Mouse (Mus musculus) adrenal gland, adult 18-20 months (tissue): ENCODE measurements around the gene Hcar1. TPM values are rescaled to one million over a fixed set of nuclear protein-coding genes. Genes with fewer than 3 reads are reported as not detected.
A peak's percentile ranks its signal among the peaks of the same experiment; 100 is the strongest.

Experiments used
- DNase-seq, 2 experiments: peaks; one replicate each; pipeline ENCODE4 v3.0.0; 2021 to 2022; ENCODE audit warnings: low spot score in 2 of 2
- total RNA-seq, 2 experiments: library from RNA; stranded (reverse); gene quantifications; 1 replicate in 1 of 2; 2 replicates in 1 of 2; pipeline ENCODE4 v1.2.3; 2021

Gene Hcar1
- total RNA-seq, 2 experiments from 2014 or later, result 5.1 to 18.0 TPM

DNA sequence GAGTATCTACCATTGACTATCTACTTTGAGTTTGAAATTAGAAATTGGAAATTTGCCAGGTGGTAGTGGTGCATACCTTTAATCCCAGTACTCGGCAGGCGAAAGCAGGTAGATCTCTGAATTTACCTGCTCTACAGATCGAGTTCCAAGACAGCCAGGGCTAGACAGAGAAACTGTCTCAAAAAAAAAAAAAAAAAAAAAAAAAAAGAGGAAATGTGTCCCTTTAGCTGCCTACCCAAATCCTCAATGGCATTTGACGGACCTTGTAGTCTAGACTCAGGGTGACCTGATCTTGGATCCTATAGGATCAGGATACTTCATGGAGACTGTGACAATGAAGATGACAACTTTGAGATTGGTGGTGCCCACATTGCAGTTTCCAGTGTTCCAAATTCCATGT lies 13.4 kb downstream of the Hcar1 start:
- DNase-seq, result no peak

DNA sequence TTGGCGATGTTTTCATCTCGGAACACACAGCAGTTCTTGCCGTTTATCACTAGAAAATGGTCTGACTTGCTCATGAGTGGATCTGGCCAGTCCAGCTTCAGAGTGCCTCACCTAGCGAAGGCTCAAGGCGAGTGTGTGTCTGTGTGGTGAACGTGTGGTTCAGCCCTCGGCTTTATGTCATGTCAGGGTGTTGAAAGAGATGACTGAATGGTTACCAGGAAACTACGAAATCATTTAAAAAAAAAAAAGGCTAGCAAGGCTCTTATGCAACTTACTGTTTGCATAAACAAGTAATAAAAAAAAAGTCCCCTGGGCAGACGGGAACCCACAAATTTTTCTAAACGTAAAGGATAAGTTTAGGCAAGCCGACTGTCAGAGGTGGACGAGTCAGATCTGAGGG lies 14.5 kb downstream of the Hcar1 start, which contains the start of gene Hcar2:
Gene Hcar2, minus strand, starts transcription at position 135 of the 400 bp plus-strand sequence.
- DNase-seq, result no peak

DNA sequence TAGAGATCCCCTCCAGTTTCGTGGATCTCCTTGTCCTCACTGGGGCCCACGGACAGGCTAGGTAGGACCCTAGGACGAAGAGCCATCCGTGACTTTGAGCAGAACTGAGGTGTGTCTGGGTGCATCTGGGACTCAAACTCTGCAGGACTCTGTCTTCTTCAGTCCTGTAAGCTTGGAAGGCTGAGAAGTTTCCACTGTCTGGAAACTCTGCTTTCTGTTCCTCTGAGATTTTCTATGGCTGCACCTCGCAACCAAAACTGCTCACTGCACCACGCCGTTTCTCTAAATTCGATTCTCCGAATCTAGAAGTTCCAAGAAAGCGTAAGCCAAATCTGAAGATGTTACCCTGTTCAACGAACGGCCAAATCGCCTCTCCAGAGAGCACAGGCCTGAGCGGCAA lies 15.9 kb downstream of the Hcar1 start:
- DNase-seq, result no peak

DNA sequence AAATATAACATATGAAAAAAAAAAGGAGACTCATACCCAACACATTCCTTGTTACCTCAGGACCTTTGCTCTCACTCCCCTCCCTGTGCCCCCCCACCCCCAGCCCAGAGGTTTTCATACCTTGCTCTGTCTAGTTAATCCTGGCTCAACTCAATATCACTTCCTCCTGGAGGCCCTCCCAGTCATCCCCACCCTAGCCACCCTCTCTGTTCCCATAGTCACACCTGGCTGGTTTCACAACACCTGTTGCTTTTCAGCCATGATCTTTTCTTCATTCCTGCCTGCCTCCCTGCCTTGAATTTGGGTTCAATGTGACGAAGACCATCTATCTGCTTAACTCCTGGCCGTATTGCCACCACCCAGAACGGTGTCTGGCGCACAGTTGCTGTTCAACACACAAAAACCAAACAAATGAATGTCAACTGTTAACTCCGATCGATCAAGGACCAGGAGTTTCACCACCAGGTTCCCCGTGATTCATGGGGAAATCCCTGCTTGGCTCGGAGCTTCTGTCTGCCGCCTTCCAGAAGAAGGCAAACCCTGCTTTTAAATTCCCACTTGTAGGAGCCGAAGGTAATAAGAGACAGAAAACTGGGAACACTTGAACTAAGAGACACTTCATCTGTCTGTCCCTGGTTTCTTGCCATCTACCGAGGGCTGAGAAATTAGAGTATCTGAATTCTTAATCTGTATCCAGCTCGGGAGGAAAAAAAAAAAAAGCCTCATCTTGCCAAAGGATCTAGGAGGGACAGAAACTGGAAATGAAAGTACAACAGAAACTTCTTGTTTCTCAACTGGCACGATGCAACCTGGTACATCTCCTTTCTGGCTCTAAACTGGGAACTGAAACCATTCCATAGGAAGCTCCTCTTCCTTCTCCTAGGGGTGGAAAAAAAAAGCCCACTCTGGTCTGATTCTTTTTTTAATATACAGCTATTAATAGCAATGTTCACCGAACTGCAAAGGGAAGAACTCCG lies 17.2 kb downstream of the Hcar1 start:
- no peak for DNase-seq

DNA sequence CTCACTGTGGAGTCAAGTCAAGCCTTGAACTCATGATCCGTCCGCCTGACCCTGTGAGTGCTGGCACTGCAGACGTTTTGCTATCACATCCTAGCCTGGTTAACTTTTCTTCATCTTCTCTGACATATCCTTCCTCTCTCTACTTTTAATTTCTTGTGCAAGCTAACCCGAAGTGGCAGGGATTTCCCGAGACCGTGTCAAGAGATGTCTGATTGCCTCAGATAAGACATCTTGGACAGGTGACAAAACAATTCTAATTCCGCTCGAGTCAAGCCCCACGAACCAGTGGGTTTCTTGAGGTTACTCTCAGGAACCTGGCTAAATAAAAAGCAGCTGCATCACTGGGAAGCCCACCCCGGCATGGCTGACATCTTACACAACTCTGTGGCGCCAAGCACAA lies 21.0 kb downstream of the Hcar1 start:
- no peak for DNase-seq

DNA sequence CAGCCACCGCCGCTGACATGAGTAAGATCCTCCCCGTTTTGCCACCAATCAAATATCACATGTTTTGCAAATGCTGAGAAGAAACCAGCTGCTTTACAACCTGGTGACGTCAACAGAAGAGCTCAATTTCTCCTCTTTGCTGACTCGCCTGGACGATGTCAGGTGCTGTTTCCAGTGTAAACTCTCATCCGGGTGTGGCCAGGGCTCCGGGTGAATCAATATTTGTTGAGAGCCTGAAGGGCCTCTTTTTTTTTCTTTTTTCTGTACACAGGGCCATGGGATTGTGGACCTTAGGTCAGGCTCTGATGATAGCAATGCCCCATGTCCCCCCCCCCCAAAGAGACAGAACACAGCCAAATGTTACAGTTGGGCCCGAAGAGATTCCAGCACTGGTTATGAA lies 25.3 kb downstream of the Hcar1 start:
- no peak for DNase-seq

DNA sequence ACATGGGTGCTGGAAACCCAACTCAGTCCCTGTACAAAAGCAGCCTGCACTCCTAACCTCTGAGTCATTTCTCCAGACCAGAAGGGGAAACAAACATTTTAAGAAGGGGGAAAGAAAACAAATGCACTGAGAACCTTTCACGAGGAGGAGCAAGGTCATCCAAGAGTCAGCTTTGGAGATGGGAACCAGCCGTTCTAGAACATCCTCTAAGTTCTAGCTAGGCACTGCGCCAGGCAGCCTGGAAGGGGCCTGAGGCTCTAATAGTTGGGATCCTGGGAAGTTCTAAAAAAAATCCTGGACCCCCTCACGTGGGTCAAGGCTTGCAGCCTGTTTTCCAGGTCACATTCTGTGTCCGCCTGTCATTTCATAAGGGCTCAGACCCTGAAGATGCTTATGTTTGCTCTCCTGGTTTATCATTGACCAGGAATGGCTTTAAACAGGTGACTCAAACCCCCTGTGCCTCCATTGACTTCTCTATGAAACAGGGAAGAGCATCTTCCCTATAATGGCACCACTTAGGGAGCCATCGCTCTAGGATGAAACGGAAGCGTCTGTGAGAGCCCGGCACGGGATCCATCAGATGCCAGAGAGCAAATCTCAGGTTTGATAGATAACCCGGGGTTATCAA lies 25.8 kb downstream of the Hcar1 start:
- DNase-seq, result no peak

DNA sequence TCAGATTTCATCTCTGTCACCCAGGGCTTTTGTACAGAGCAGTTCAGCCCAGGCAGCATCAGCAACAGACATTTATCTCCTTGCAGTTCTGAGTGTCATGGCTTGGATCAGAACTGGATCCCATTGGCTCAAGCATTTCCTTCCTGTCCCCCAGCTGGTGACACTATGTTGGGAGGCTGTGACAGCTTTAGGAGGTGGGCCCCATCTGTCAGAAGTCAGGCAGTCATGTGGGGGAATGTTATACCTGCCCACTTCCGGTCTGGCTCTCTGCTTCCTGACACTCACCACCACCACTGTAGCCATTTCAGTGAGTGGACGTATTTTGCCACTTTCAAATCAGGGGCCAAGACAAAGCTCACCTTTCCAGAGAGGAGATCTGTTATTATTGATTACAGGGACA lies 28.4 kb downstream of the Hcar1 start:
- DNase-seq, result no peak

DNA sequence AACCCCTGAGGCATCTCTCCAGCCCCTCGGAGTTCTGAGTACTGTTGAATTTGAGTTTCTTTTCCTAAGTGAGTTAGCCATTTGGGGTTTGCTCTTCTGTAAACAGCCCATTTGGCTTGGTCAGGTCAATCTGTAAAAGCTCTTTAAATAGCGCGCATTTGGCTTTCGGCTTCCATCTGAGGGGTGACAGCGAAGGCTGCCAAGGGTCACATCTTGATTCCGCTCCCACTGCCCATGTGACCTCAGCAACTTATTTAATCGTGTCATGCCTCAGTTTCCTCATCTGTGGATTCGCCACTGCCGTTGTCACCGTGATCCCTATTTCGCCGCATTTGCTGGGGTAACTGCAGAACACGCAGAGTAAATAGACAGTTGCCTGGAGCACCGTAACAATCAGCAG lies 35.5 kb downstream of the Hcar1 start:
- no peak for DNase-seq

DNA sequence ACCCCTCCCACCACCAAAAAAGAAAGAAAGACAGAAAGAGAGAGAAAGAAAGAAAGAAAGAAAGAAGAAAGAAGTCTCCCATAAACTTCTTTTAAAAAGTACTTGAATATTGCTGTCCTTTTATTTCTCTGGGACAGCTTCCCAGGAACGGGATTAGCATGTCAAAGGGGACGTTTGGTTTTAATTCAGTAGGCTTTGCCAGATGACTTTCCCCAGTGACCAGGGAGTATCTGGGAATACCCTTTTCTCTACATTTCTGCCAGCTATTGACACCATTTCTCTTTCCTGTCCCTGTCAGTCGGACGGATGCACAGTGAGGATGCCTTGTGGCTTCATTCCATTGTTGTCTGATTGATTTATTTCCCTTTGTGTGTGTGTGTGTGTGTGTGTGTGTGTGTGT lies 36.0 kb downstream of the Hcar1 start:
- no peak for DNase-seq

DNA sequence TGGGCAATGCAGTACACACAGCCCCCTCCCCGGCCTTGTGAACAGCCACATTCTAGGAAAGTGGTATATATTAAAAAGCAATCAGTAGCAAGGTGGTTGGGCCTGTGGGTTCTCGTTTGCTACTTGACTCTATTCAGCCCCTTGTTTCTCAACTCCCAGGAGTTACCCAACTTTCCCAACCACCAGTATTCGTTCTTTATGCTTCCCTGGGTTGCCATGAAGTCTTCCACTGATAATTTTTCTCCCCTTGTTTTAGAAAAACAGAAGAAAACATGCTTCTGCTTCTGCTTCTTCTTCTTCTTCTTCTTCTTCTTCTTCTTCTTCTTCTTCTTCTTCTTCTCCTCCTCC lies 36.9 kb downstream of the Hcar1 start:
- no peak for DNase-seq

DNA sequence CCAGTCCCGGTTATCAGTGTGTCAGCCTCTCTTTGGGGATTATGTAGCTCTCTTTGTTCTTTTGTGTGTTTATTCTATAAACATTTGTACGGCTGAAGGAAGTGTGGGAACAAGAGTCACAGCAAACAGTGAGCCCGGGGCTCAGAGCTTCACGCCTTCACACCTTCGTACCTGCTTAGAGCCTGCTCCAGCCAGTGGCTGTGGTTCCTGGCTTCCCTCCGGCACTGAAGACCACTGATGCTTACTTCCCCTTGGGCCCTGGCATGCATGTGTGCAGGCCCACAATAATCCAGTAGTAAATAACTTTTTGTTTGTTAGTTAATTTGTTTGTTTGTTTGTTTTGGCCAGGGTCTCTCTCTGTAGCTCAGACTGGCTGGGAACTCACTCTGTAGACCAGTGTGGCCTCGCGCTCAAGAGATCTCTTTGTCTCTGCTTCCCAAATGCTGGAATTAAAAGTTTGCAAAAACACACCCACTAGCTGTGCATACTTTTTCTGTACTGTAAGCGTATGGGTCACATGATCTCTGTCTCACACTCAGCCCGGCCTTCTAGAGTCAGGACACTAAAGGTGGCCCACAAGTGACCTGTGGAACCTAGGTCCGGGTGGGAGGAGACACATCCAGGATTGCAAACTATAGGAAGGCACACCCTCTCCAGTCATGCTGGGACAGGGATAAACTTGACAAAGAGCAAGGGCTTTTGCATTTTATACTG lies 37.4 kb downstream of the Hcar1 start:
- DNase-seq, result no peak

DNA sequence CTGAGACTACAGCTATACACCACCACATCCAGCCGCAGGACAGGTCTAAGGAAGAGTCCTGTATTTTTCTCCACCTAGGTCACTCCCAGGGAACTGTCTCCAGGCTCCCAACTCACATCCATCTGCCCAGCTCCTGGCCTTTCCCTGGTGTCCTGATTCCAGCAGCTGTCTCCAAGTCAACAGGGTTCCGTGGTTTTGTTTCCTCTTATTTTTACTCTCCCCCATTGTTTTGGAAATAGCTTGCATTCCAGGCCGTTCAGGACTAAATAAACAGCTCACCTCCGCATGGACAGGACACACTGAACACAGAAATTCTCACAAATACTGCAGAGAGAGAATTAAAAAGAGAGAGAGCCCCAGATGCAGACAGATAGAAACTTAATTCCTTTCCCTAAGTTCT lies 42.4 kb downstream of the Hcar1 start:
- DNase-seq, result no peak

DNA sequence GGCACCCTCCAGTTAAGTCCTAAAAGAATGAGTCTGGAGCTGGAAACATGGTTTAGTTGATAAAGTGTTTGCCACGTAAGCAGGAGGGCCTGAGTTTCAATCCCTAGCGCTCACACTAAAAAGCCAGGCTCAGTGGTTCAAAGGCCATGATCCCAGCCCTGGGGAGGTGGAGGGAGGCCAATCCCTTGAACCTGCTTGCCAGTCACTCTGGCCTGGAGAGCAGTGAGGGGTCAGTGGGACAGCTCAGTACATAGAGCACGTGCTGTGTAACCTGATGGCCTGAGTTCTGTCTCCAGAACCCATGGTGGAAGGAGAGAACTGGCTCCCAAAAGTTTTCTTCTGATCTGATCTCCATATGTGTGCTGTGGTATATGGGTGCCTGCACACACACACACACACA lies 45.0 kb downstream of the Hcar1 start:
- no peak for DNase-seq

DNA sequence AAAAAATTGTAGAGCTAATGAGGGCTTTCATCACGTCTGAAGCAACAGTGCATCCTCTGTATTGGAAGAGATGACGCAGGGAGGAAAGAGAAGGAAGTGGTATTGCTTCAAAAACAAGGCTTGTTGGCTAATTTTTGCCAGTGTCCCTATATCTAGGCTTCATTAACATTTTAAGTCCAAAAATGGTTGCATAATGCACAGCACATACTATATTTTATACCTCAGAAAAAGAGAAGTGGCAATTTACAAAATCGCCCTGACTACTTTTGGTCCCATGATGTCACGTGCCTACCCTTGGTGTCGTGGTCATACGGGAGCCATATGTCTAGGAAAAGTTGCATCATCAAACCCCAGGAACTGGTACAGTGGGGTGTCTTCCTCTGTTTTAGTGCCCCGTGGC lies 47.5 kb downstream of the Hcar1 start:
- no peak for DNase-seq

DNA sequence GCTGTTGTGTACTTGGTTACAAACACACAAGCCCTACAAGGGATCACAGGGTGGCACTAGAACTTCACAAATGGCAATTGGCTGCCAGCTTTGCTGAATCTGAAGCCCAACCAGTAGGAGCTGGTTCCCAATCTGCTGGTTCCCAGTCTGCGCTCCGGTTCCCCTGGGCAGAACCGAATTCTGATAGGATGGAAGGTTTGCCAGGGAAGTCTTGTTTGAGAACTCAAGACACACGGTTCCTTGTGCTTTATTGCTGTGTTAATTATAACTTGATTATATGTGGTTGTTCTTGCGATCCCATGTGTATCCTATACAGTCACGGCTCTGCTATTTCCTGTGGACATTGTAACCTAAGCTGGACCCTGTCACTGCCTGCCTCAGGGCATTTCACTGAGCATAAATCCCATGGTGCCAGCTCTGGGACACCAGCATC lies 52.1 kb downstream of the Hcar1 start:
- peak in 1 of 2 experiments; percentile 23 for DNase-seq

Other genes with a start within 250 kb of the Hcar1 start
- gene Clip1, start 195.4 kb downstream of the Hcar1 start, total RNA-seq, result 10 to 100 TPM; 66.0 to 74.2 TPM
- gene Zcchc8, start 158.9 kb downstream of the Hcar1 start, total RNA-seq, result 10 to 100 TPM; 33.1 to 45.2 TPM
- gene Rsrc2, start 130.6 kb downstream of the Hcar1 start, total RNA-seq, result 10 to 100 TPM; 65.4 to 76.6 TPM
- gene Kntc1, start 130.3 kb downstream of the Hcar1 start, total RNA-seq, result under 1 TPM; 0.53 to 0.90 TPM
- gene Hcar2, start 14.5 kb downstream of the Hcar1 start, total RNA-seq, result 1 to 10 TPM; 1.9 to 7.2 TPM
- 10 to 100 TPM; 54.7 to 74.1 TPM for gene Denr, start 27.2 kb upstream of the Hcar1 start, total RNA-seq
- 1 to 10 TPM in 1 of 2 experiments, under 1 TPM in 1; 0.74 to 1.5 TPM for gene Gm43518, start 47.4 kb upstream of the Hcar1 start, total RNA-seq
- 1 to 10 TPM; 4.3 to 4.5 TPM for gene Ccdc62, start 50.7 kb upstream of the Hcar1 start, total RNA-seq
- gene Hip1r, start 93.6 kb upstream of the Hcar1 start, total RNA-seq, result 10 to 100 TPM; 20.1 to 28.4 TPM
- 100 to 1,000 TPM in 1 of 2 experiments, 10 to 100 TPM in 1; 97.2 to 127 TPM for gene Vps37b, start 152.2 kb upstream of the Hcar1 start, total RNA-seq
- 10 to 100 TPM; 10.6 to 15.2 TPM for gene Abcb9, start 215.8 kb upstream of the Hcar1 start, total RNA-seq
- gene Ogfod2, start 232.3 kb upstream of the Hcar1 start, total RNA-seq, result 10 to 100 TPM; 42.3 to 47.0 TPM
- gene Arl6ip4, start 236.1 kb upstream of the Hcar1 start, total RNA-seq, result 10 to 100 TPM; 51.3 to 56.8 TPM